Mouse (Mus musculus): ENCODE measurements around the gene 4930550C14Rik.
A peak's percentile ranks its signal among the peaks of the same experiment; 100 is the strongest.

Gene 4930550C14Rik

DNA sequence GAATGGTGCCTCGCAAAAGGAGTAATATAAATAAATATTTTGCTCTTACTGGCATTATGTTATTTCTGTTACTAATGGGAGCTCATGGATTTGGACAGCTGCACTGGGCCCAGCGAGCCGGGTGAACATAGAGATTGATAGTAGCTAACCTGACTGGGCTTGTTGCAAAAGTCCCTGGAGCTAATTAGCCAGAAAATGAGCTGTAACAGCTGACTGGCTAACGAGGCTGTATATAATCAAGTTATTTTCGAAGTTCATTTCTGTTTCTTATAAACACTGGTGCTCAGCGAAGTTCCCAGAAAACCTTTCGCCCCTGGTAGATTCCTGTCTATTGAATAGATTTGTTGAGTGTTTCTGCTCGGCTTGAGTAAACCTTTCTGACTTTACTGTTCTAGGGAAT, 866 bp downstream of the 4930550C14Rik start:
- ATAC-seq (ENCODE audit: insufficient number of reproducible peaks, low FRiP score, low TSS enrichment), result no peak

DNA sequence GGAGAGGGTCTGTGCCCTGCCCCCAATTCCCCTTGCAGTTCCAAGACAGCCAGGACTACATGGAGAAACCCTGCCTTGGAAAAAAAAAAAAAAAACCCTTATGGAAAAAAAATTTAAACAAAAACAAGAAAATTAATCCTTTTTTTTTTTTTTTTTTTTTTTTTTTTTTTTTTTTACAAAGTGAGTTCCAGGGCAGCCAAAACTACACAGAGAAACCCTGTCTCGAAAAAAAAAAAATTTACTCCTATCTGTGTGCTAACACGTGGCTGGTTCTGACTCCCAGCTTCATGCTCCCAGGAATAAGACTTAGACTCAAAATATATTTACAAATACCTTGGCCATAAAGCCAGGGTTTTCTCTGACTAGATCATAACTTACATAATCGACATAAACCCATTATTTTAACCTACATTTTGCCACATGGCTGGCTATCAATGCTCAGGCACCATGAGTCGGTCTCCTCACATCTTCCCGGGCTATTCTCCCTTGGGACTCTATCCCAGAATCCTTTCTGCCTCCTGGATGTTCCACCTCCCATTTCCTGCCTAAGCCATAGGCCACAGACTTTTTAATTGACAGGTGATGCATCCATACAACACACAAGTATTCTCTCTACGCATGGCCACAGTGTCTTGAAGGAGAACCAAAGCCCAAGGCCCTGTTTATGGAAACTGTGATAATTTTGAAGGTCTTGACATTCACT, 2.1 kb downstream of the 4930550C14Rik start:
- no peak for ATAC-seq (ENCODE audit: insufficient number of reproducible peaks, low FRiP score, low TSS enrichment)

DNA sequence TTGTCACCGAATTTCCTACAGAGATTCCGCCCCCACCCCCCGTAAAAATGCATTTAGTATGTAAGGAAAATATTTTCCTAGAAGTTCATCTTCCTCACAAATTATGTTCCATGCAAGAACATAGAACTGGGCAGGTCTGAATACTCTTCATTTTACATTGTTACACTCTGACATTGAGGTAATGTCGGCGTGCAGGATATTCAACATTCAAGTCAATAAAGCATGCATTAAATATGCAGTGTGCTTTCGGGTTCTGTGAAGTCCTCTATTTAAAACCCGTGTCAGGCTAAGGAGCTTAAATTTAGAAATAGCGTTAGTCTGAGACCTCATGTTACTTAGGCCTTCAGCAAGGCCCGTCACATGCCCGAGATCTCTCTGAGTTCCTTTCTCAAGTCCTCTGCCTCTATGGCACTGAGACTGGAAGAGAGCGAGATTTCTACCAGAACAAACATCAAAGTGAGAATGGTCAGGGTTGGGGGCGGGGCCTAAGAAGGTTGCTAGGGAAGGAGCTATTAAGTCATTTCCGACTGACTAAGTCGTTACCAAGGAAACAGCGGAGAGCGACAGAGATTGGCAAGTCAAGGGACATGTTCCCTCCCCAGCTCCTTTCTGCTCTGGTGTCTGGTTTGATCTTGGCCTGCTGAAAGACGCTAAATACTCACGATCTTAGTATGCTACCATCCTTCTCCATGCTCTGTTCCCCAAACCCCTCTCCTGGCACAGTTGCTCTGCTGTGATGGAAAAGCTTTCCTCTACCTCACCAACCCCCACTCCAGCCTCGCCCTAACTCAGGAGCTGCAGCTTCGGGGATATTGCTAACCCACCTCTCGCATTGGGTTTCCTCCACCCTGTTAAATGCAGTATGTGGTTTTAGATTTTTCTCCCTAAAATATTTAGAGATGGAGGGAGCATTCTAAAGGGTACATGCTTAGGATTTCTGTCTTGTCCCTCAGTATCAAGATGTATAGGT, 2.9 kb downstream of the 4930550C14Rik start:
- ATAC-seq (ENCODE audit: insufficient number of reproducible peaks, low FRiP score, low TSS enrichment), result peak; percentile 86

DNA sequence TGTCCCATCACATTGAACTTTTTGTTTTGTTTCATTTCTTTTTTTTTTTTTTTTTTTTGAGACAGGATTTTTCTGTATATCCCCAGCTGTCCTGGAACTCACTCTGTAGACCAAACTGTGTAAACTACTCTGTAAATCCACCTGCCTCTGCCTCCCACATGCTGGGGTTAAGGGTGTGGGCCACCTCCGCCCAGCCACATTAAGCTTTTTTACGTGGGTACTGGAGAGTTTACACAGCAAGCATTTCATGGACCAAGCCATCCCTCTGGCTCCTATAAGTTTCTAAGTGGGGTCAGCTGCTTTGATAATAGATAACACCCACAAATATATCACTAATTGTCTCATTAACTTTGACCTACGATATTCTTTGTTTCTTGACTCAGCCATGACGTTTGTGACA, 6.4 kb downstream of the 4930550C14Rik start:
- no peak for ATAC-seq (ENCODE audit: insufficient number of reproducible peaks, low FRiP score, low TSS enrichment)

DNA sequence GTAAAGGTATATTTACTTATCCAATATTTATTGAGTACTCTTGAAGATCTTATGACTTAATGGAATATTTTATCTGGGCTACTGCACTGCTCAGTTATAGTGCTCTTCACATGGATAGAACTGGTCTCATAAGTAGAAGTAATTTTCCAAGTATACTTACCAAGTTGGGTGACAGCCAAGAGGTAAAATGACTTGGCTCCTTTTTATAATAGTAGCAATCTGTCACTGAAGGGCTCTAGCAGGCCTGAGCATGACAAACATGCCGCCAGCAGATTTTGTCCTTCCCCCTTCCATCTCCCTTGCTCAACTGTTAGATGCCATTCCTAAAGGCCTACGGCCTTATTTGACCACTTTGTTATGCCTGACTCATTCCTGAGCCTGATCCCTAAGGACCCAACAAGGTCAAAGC, 6.8 kb downstream of the 4930550C14Rik start:
- no peak for ATAC-seq (ENCODE audit: insufficient number of reproducible peaks, low FRiP score, low TSS enrichment)

DNA sequence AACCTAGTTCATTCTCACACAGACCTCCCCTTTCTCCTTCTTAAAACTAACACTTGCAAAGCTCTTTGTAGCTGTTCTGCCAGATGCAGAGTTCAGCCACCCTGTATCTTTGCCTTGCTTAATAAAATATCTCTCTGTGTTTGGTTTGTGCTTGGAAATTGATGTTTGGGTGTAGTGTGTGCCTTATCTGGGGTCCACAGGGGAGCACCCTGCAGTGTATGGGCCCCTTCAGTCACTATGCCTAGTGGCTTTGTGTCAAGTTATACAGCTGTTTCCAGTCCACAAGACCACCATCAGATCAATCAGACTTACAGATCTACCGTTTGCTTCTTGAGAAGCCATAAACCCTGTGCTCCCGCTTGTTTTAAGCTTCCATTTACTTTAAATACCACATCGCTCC, 7.3 kb downstream of the 4930550C14Rik start:
- no peak for ATAC-seq (ENCODE audit: insufficient number of reproducible peaks, low FRiP score, low TSS enrichment)

DNA sequence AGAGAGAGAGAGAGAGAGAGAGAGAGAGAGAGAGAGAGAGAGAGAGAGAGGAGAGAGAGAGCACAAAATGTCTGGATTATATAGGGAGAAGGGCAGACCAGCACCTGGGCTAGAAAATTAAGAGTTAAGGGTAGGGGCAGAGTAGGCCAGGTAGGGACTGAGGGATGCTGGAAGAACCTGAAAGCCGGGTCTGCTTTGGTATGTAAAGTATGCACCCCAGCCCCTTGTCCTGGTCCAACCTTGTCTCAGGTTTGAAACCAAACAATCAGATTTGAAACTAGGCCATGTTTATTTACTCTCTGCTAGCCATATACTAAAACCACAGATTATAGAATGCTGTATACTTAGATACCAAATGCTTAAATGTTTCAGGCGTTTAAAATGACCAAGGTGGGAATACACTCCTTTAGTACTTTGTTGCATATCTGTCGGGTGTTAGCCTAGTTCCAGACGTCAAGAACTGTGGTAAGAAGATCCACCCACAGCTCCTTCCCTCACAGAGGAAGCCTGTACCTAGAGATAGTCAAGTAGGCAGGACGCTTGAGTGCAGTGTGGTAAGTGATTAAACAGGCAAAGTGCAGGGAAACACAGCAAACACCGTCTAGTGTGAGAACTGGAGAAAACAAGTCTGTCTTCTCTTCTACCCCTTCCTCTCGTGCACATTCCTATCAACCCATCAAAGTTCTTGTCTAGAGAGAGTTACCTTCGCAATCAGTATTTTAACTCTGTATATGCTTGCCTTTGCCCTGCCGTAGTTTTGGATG, 20.2 kb downstream of the 4930550C14Rik start:
- no peak for ATAC-seq (ENCODE audit: insufficient number of reproducible peaks, low FRiP score, low TSS enrichment)

DNA sequence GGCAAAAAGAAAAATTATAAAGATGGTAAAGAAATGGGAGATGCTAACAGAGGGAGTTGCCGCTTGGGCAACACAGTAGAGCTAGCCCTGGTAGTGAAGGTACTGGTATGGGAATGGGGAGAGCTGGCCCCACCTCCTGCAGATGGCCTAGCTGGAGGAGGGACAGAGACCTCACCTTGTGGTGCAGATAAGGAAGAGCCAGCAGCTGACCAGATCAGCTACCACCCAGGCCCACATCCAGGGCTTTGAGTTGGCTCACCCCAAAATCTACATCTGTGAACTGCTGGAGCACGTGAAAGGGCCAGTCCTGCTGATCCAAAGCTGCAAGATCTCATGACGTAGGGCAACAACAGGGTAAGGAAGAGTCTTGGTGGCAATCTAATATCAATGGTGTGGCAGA, 24.6 kb downstream of the 4930550C14Rik start:
- no peak for ATAC-seq (ENCODE audit: insufficient number of reproducible peaks, low FRiP score, low TSS enrichment)

DNA sequence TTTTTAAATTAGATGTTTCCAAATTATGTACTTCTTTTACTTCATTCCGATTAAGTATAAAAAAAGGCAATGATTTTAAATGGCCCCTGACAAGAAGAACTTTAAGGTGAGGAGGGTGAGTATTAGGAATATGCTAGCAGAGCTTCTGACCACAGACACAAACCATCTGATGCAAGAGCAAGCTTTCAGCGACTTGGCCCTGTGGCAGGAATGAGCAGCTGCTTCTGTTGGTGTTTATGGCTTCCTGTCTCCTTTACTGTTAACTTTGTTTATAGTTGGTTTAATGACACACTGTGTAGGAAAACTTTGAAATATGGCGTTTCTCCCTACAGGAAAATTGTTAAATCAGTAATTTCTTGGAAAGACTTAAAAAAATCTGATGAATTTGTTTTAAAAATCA, 25.5 kb downstream of the 4930550C14Rik start:
- no peak for ATAC-seq (ENCODE audit: insufficient number of reproducible peaks, low FRiP score, low TSS enrichment)

DNA sequence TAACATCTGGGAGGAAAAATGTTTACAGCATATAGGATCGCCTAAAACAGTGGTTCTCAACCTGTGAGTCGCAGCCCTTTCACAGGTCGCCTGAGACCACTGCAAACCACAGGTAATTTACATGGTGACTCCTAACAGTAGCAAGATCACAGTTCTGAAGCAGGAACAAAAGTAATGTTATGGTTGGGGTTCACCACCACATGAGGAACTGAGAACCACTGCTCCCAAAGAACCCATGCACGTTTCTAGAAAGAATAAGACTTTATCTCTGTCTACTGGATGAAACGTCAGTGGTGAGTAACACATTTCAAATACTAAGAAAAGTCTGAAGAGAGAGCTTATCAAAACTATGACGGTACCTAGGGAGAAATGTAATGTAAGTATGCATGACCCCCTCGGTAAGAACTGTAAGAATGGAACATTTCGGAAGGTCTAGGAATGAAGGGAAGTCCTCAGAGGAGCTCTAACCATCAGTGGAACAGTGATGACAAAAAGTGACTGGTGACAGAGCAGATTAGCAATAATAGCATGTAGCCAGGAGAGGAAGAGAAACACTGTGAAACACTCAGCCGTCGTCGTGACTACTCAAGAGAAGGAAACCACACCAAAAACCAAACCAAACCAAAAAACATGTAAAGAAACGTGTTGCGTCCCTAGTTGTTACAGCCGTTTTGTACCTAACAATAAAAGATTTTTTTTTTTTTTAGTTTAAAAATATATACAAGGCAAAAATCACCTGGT, 33.9 kb downstream of the 4930550C14Rik start:
- no peak for ATAC-seq (ENCODE audit: insufficient number of reproducible peaks, low FRiP score, low TSS enrichment)

DNA sequence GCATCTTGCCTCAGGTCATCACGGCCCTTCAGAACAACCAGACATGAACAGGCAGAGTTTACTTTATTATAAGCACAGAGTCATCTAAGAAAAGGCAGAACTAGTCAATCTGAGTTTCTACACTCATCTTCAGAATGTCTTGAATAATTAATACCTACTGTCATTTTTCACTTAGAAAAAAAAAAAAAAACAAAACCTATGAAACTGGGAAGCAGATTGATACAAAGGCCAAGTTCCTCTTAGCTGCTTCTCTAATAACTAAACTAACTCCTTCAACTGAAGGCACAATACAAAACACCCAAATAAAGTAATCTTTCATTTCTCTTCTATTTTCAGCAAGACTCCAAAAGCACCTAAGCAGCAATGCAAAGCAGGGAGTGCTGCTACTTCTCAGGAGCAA, 48.5 kb downstream of the 4930550C14Rik start:
- no peak for ATAC-seq (ENCODE audit: insufficient number of reproducible peaks, low FRiP score, low TSS enrichment)

DNA sequence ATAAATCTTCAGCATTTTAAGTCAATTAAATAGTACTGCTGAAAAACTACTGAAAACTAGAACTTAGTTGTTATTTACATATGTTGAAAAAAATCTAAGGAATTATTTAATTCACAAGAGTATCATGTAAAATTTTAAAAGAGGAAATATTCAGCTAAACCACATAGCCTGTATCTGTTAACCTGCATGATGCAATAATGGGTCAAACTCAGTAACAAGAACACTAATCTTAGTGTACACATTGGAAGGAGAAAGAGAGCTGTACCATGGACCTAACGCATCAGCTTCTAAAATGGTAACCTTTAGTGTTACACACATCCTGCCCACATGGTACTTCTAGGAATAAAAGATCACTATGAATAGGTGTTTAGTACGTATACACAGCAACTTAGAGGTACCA, 49.9 kb downstream of the 4930550C14Rik start:
- no peak for ATAC-seq (ENCODE audit: insufficient number of reproducible peaks, low FRiP score, low TSS enrichment)

DNA sequence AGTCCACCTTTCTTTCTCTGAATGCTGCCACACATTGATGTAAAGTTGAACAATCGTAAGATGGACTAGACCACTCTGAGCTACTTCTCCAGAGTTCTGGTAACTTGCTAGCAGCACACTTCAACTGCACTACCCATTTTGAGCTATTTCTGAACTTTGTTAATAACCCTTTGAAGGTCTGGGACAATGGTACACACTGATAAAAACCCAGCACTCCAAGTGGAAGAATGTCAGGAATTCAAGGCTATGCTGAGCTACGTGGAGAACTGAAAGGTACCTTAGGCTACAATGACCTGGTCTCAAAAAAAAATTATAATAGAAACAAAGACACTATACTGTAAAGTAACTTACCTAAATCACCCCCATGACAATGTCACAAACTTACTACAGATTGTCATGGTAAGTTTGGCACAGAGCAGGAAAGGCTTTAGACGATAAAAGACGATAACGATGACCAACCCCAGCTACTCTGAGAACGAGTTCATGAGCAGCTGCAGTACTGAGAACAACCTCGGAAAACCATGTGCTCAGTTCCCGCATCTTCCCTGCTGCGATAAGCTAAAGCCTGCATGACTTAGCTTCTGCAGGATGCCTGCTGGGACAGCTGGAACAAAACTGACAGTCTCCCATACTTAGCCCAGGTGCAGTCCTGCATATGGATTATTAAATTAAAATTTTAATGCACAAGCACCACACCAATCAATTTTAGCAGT, 70.8 kb downstream of the 4930550C14Rik start:
- ATAC-seq (ENCODE audit: insufficient number of reproducible peaks, low FRiP score, low TSS enrichment), result no peak
